Mouse (Mus musculus): Measurements from ENCODE around the gene Dbil5. TPM values are rescaled to one million over a fixed set of nuclear protein-coding genes. Genes with fewer than 3 reads are reported as not detected.

The Dbil5 gene
- polyA plus RNA-seq, 3 experiments from 2014 or later, result 1.0 TPM; not detected in 2

GRCm38 (mm10) chr11:76239750-76240149 lies 22.3 kb downstream of the Dbil5 start:
- ATAC-seq, result no peak

- ATAC-seq, result peak; percentile 90
These were observed 25.7 kb downstream of the Dbil5 start, which contains the start of the genes Mrm3 and Glod4 for GRCm38 (mm10) chr11:76242901-76243810. Mrm3 (plus strand) TSS chr11:76243715. Glod4 (minus strand) TSS chr11:76243725.

GRCm38 (mm10) chr11:76243811-76244546 lies 26.6 kb downstream of the Dbil5 start:
- ATAC-seq, result peak; percentile 54

GRCm38 (mm10) chr11:76246439-76246838 lies 29.0 kb downstream of the Dbil5 start:
- ATAC-seq, result no peak

- no peak for ATAC-seq
These were observed 29.8 kb downstream of the Dbil5 start for GRCm38 (mm10) chr11:76247239-76247638.

GRCm38 (mm10) chr11:76252036-76252435 lies 34.6 kb downstream of the Dbil5 start:
- no peak for ATAC-seq

GRCm38 (mm10) chr11:76253145-76253917 lies 35.9 kb downstream of the Dbil5 start:
- peak; percentile 83 for ATAC-seq

- ATAC-seq, result no peak
These were observed 36.5 kb downstream of the Dbil5 start for GRCm38 (mm10) chr11:76253918-76254264.

- no peak for ATAC-seq
These were observed 38.1 kb downstream of the Dbil5 start for GRCm38 (mm10) chr11:76255431-76256001.

- ATAC-seq, result no peak
These were observed 38.7 kb downstream of the Dbil5 start for GRCm38 (mm10) chr11:76256129-76256528.

GRCm38 (mm10) chr11:76257386-76257785 lies 40.0 kb downstream of the Dbil5 start:
- no peak for ATAC-seq

GRCm38 (mm10) chr11:76258511-76258910 lies 41.1 kb downstream of the Dbil5 start:
- no peak for ATAC-seq

- ATAC-seq, result no peak
These were observed 43.0 kb downstream of the Dbil5 start for GRCm38 (mm10) chr11:76260208-76261050.

- ATAC-seq, result peak; percentile 74
These were observed 43.8 kb downstream of the Dbil5 start for GRCm38 (mm10) chr11:76261224-76261623.

GRCm38 (mm10) chr11:76262611-76263351 lies 45.4 kb downstream of the Dbil5 start:
- no peak for ATAC-seq

- ATAC-seq, result no peak
These were observed 50.1 kb downstream of the Dbil5 start for GRCm38 (mm10) chr11:76267550-76267949.

GRCm38 (mm10) chr11:76268001-76268459 lies 50.6 kb downstream of the Dbil5 start:
- no peak for ATAC-seq
